Mouse (Mus musculus) cortical plate, adult 2 months (tissue): ENCODE measurements at regions not wholly inside any gene's neighbourhood (a gene's known extent, or its start where the extent isn't known, plus 50 kb on each side); places are given as distances from the start of the nearest gene placed in this dataset.

Experiments
- H3K27ac ChIP-seq: fragments of 200-500 bp; 2 replicates; pipeline ENCODE4 v1.5.1; 2012; ENCODE audit warnings: low read length, control low read depth, inconsistent platforms; ENCODE audit not compliant: insufficient read depth
- H3K4me1 ChIP-seq: fragments of 200-500 bp; 2 replicates; pipeline ENCODE4 v1.6.1; 2011; ENCODE audit warnings: low read length; ENCODE audit not compliant: control insufficient read depth, insufficient read depth
- H3K4me3 ChIP-seq: fragments of 200-500 bp; 2 replicates; pipeline ENCODE4 v1.5.1; 2011; ENCODE audit warnings: mild to moderate bottlenecking, low read length, control low read depth; ENCODE audit not compliant: insufficient read depth
- CTCF ChIP-seq: fragments of 200-500 bp; IDR thresholded peaks from 2 replicates; pipeline ENCODE4 v1.5.1; 2011; ENCODE audit warnings: mild to moderate bottlenecking, control low read depth, low read length; ENCODE audit not compliant: insufficient read depth; ENCODE audit errors: extremely low read depth
- POLR2A ChIP-seq: fragments of 200-500 bp; IDR thresholded peaks from 2 replicates; pipeline ENCODE4 v1.6.1; 2011; ENCODE audit warnings: mild to moderate bottlenecking, low read length, control low read depth; ENCODE audit not compliant: insufficient read depth; ENCODE audit errors: extremely low read depth

GRCm38 (mm10) chr7:63991085-63992010, 52.6 kb upstream of the Klf13 start:
- H3K27ac ChIP-seq = no peak overlapping the region
- 0 out of 2 replicates have a peak, but pooled peaks cover 3% of the 10 kb centered on the region for H3K4me1 ChIP-seq
- H3K4me3 ChIP-seq = no peak overlapping the region
- TF ChIP-seq CTCF = no peak
- no peak for TF ChIP-seq POLR2A

DNA sequence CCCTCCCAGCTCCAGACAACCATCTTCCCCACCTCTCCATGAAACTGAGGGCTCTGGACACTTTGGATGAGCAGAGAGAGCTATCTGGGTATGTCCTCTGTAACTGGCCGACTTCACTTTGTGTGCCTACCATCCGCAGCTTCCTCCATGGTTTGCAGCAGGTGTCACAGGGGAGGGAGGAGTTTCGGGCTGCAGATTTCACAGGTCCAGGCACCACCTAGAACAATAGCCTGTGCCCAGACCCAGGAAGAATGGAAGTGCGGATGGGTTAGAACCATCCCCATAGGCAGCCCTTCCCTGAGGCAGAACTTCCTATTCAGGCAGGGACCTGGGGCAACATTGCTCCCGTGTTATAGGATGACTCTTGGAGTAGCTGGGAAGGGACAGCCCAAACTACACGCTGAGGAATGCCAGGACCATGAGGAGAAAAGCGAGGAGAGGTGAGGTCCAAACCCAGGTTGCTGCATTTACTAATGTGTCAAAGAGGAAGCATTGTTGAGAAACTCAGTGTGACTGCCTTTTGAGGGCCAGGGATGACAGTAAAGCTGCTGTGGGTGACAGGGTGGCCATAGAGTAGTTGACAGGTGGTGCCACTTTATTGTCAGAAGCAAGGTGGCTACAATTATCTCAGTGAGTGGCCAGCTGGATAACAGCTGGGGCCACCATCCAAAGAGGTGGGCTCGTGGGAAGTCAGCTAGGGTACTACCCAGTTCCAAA, 51.8 kb upstream of the Klf13 start:
- Histone ChIP-seq H3K27ac (no peak overlapping the region), H3K4me3 (no peak overlapping the region), H3K4me1 (peaks cover 3% of the 10 kb centered on the region; the same call in 1 of the 2 replicates)
- TF ChIP-seq POLR2A = no peak
- TF ChIP-seq CTCF = no peak

DNA sequence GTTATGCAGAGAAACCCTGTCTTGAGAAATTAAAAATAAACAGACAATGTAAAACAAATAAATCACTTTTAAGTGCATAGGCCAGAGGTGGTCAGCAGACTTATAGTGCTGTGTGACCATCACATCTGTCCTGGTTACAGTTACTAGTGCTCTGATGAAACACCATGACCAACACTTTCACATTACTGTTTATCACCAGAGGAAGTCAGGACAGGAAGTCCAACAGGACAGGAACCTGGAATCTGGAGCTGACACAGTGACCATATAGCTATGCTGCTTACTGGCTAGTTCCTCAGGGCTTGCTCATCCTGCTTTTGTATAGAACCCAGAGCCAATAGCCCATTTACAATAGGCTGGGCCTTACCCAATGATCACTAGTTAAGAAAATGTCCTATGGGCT, 51.0 kb upstream of the Klf13 start:
- TF ChIP-seq POLR2A (no peak), CTCF (no peak)
- H3K4me3 ChIP-seq = no peak overlapping the region
- H3K27ac ChIP-seq = no peak overlapping the region
- H3K4me1 ChIP-seq = peaks cover 3% of the 10 kb centered on the region; the same call in 1 of the 2 replicates
